8 mouse cellular contexts compared by ENCODE assay signal in genomic region chr2:80616854-80617737, GRCm38 (mm10). TPM values are rescaled to one million over a fixed set of nuclear protein-coding genes. Genes with fewer than 3 reads are reported as not detected.
A peak's percentile ranks its signal among the peaks of the same experiment; 100 is the strongest.
DNase-seq lines count a peak whose midpoint lies in the region; ATAC-seq lines count a peak whose summit lies in the region.

Gene Dusp19, plus strand, starts transcription at chr2:80617045.
Gene Nup35, plus strand, starts transcription at chr2:80617236.

- peak; percentile 98 for ATAC-seq in frontal cortex, adult (ENCODE audit: low TSS enrichment)
- ATAC-seq in hindbrain, embryonic 11.5 days (ENCODE audit: low FRiP score) = peak; percentile 100

- DNase-seq in MEL-GATA-1-ER (ENCODE audit: extremely low read depth, low read depth) = peak; percentile 91
- DNase-seq in cerebellum, adult 8-10 months = peak; percentile 97
- DNase-seq in hindbrain, embryonic 11.5 days (ENCODE audit: low spot score) = peak; percentile 93
- DNase-seq in layer of hippocampus, postnatal 10 days (ENCODE audit: low spot score in 2 of 2) = peak; percentile 98
- DNase-seq in lung, postnatal 10 days = peak; percentile 97
- peak; percentile 92 for DNase-seq in ovary, postnatal 36 days (ENCODE audit: low spot score)
- peak; percentile 96 for DNase-seq in thymus, postnatal 25 days

- WGBS in hindbrain, embryonic 11.5 days = 1% methylated on average over 21 of the region's 21 CpGs

- no peaks in the 10 kb centered on the region for H3K9me3 ChIP-seq in hindbrain, embryonic 11.5 days (ENCODE audit: control insufficient read depth, low read length)

- H3K4me3 ChIP-seq in hindbrain, embryonic 11.5 days (ENCODE audit: low read depth, low read length) = peak within 1 kb of the TSS; percentile 40

- no peaks in the 10 kb centered on the region for H3K27me3 ChIP-seq in hindbrain, embryonic 11.5 days (ENCODE audit: control insufficient read depth, insufficient read depth, low read length)

- peak within 1 kb of the TSS; percentile 57 for H3K4me2 ChIP-seq in hindbrain, embryonic 11.5 days (replicated peaks; ENCODE audit: low read depth, low read length)

- H3K9ac ChIP-seq in hindbrain, embryonic 11.5 days (ENCODE audit: low read depth, low read length) = peak within 1 kb of the TSS; percentile 62

- 0 out of 2 replicates have a peak within 1 kb of the TSS, but pooled peaks have one; percentile 48 for H3K27ac ChIP-seq in hindbrain, embryonic 11.5 days (ENCODE audit: low read depth, low read length)

- no peaks in the 10 kb centered on the region for H3K4me1 ChIP-seq in hindbrain, embryonic 11.5 days (replicated peaks; ENCODE audit: control insufficient read depth, insufficient read depth, low read length)

- no peaks in the 10 kb centered on the region for H3K36me3 ChIP-seq in hindbrain, embryonic 11.5 days (ENCODE audit: control insufficient read depth, insufficient read depth, low read length)

RNA-seq across cellular contexts. Expression of gene Dusp19, which starts in this region (rescaled TPM):
- polyA plus RNA-seq in hindbrain, embryonic 11.5 days (2014; fragmentation: Nextera tagmentation; extraction: Ambion mirVana) = 19.8 and 20.2 TPM in 2 replicates
- 10 to 100 TPM; 18.4 to 21.1 TPM for total RNA-seq in layer of hippocampus, postnatal 10 days (2021)

RNA-seq across cellular contexts. Expression of gene Nup35, which starts in this region (rescaled TPM):
- polyA plus RNA-seq in hindbrain, embryonic 11.5 days (2014; fragmentation: Nextera tagmentation; extraction: Ambion mirVana) = 64.5 and 65.1 TPM in 2 replicates
- total RNA-seq in layer of hippocampus, postnatal 10 days (2021) = 10 to 100 TPM; 23.3 to 24.6 TPM

Comparison
In these comparisons a context has a peak if more than half of its experiments do, and no peak if none do; other contexts are left out.
1. Peak in every context shown above with its lines: DNase-seq, ATAC-seq, H3K4me3 ChIP-seq and H3K27ac ChIP-seq.